Mouse (Mus musculus) brain, embryonic 14.5 days (tissue): ENCODE data around the gene Parp3.
"Not testable (repeated sequence)": the region's sequence is repeated elsewhere in the genome, so short reads cannot be mapped to it uniquely, and the experiment has no call there.

Experiments used
- CTCF ChIP-seq: fragments of 200-500 bp; IDR thresholded peaks from 2 replicates; pipeline ENCODE4 v1.5.1; 2012; ENCODE audit warnings: inconsistent platforms, mild to moderate bottlenecking, moderate library complexity, borderline replicate concordance; ENCODE audit not compliant: insufficient read depth, insufficient read length; ENCODE audit errors: extremely low read depth
- POLR2A ChIP-seq: fragments of 200-500 bp; IDR thresholded peaks from 2 replicates; pipeline ENCODE4 v1.6.1; 2012; ENCODE audit warnings: mild to moderate bottlenecking, inconsistent platforms, borderline replicate concordance; ENCODE audit not compliant: poor library complexity, insufficient read depth, insufficient read length, severe bottlenecking; ENCODE audit errors: extremely low read depth

- TF ChIP-seq CTCF, POLR2A: not testable (repeated sequence)
Observed at GRCm38 (mm10) chr9:106487602-106488001, 10.9 kb upstream of the Parp3 start.
